Mouse (Mus musculus) embryonic fibroblast, embryonic 13.5 days (primary cell): Measurements from ENCODE around the gene Brwd1.

ENCODE experiments used
- CTCF ChIP-seq: IDR thresholded peaks from 2 replicates; pipeline ENCODE4 v1.5.1; 2011; ENCODE audit warnings: mild to moderate bottlenecking, control low read depth, low read length, moderate library complexity, borderline replicate concordance; ENCODE audit not compliant: insufficient read depth
- POLR2A ChIP-seq: IDR thresholded peaks from 2 replicates; pipeline ENCODE4 v1.6.1; 2011; ENCODE audit warnings: low read depth, mild to moderate bottlenecking, control low read depth, low read length, moderate library complexity

DNA sequence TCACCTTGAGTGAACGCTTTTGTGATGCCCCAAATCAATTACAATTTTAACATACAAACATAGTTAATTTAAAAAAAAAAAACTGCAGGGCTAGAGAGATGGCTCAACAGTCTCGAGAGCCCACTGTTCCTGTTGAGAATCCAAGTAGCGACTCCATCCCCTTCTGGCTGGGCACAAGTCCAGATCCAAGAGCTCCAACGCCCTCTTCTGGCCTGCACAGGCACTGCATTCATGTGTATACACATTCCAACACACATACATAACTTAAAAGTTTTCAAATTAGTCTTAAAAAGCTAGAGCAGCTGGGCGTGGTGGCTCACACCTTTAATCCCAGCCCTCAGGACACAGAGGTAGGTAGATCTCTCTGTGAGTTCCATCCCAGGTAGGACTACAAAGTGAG, 125.7 kb downstream of the Brwd1 start:
- TF ChIP-seq POLR2A (no peak), CTCF (peak; percentile 39; the same call in 1 of the 2 replicates)
